Mouse (Mus musculus) embryonic facial prominence, embryonic 13.5 days (tissue): ENCODE results near the gene Wdr3. TPM values are rescaled to one million over a fixed set of nuclear protein-coding genes. Genes with fewer than 3 reads are reported as not detected.

ENCODE experiments used
- ATAC-seq: fragments of 200-750 bp; cut with Nextera tagmentation; 2 replicates; pipeline ENCODE4 v1.8.0; 2017; ENCODE audit warnings: low read depth; ENCODE audit not compliant: insufficient number of reproducible peaks, insufficient read depth, low FRiP score, low TSS enrichment
- H3K27ac ChIP-seq: fragments of 300-500 bp; sonication (generic); 2 replicates; pipeline ENCODE4 v1.5.1; 2015; ENCODE audit warnings: moderate library complexity, mild to moderate bottlenecking, inconsistent platforms
- H3K27me3 ChIP-seq: fragments of 300-500 bp; sonication (generic); 2 replicates; pipeline ENCODE4 v1.6.1; 2015; ENCODE audit warnings: mild to moderate bottlenecking, inconsistent platforms
- H3K36me3 ChIP-seq: fragments of 300-500 bp; sonication (generic); 2 replicates; pipeline ENCODE4 v1.6.1; 2015; ENCODE audit warnings: mild to moderate bottlenecking, inconsistent platforms
- H3K4me1 ChIP-seq: fragments of 300-500 bp; sonication (generic); 2 replicates; pipeline ENCODE4 v1.6.1; 2015; ENCODE audit warnings: inconsistent platforms
- H3K4me2 ChIP-seq: fragments of 300-500 bp; sonication (generic); 2 replicates; pipeline ENCODE4 v1.6.1; 2015; ENCODE audit warnings: moderate library complexity, mild to moderate bottlenecking, inconsistent platforms
- H3K4me3 ChIP-seq: fragments of 300-500 bp; sonication (generic); 2 replicates; pipeline ENCODE4 v1.5.1; 2015; ENCODE audit warnings: mild to moderate bottlenecking, inconsistent platforms
- H3K9ac ChIP-seq: fragments of 300-500 bp; sonication (generic); 2 replicates; pipeline ENCODE4 v1.6.1; 2015; ENCODE audit warnings: mild to moderate bottlenecking, inconsistent platforms
- H3K9me3 ChIP-seq: fragments of 300-500 bp; sonication (generic); 2 replicates; pipeline ENCODE4 v1.6.1; 2016; ENCODE audit warnings: inconsistent platforms
- WGBS: fragments of 180-500 bp; shearing (Covaris S2); methylation state at CpG from one replicate; pipeline ENCODE4 v1.1.7; 2015; ENCODE audit warnings: mixed read lengths; 5-methylcytosine and 5-hydroxymethylcytosine counted together
- polyA plus RNA-seq: library from polyadenylated mRNA; unstranded; fragments of >200 nt; fragmentation: Nextera tagmentation; extraction: Ambion mirVana; gene quantifications from 2 replicates; pipeline ENCODE4 v1.2.1, GENCODE M21; 2015

The Wdr3 gene
- 43.7 and 51.2 TPM in 2 replicates for polyA plus RNA-seq

DNA sequence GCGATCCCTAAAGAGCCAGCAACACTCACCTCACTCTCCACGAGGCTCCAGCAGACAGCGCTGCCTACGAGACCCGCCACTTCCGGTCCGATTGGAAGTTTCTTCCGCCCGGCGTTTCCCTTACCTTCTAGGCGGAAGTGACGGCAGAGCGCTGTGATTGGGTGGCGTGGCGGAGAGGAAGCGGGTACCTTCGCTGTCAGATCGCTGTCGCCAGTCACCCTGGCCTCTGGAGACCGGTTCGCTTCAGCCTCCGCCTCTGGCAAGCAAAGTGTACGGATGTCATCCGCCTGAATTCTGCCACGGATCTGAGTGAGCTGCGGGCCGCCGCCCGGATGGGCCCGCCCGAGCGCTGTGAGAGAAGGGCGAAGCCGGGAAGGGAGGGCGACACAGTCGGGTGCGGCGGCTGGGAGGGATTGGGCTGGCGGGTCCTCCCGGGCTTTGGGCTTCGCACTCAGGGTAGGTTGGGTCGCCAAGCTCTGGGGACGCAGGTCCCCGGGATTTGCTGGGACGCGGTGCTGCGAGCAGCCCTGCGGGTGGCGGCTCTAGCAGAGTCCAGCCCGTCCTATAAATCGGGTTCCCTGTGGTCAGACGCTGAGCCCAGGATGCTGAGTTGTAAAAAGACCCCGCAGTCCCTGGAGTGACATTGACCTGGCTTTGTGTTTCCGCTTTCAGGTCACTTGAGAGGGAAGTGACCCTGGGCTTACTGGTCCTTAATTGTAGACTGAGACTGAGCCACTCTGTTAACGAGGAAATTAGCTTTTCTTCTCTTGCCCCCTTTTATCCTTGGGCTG, at the start of gene Wdr3, which contains the start of gene Gdap2:
Wdr3 (minus strand) TSS at position 93 of the 791 bp plus-strand sequence.
Gdap2 (plus strand) TSS at position 67 of the 791 bp plus-strand sequence.
- Histone ChIP-seq H3K27ac (peak within 1 kb of the TSS; percentile 78), H3K9me3 (no peaks in the 10 kb centered on the region), H3K27me3 (no peaks in the 10 kb centered on the region), H3K4me3 (peak within 1 kb of the TSS; percentile 91), H3K9ac (peak within 1 kb of the TSS; percentile 87), H3K36me3 (peaks cover 19% of the 10 kb centered on the region), H3K4me1 (peaks cover 18% of the 10 kb centered on the region), H3K4me2 (peak within 1 kb of the TSS; percentile 86)
- peak; percentile 96 for ATAC-seq
- under 1% methylated on average over 55 of the region's 55 CpGs for WGBS

DNA sequence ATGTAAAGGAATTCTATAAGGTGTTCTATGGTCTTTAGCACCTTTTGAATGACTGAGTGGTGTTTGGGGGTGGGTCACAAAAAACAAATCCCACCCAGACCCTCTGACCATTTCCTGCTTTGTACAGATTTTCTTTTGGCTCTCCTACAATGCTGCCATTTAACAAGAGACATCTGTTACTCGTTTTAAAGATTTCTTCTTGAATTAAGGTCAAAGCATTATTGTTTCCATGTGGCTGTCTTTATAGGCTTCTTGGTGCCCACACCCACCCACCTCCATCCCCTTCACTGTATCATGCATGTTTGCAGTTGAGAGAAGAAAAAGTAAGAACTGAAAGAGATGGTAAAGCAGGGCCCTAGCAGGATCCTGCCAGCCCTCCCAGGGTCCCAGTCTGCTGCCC, 44.8 kb upstream of the Wdr3 start:
- WGBS = 18% methylated on average over 1 of the region's 1 CpGs
- no peak overlapping the region for H3K4me2 ChIP-seq
- H3K9me3 ChIP-seq = no peaks in the 10 kb centered on the region
- no peak for ATAC-seq
- H3K27ac ChIP-seq = peak overlapping the region; percentile 28; the same call in 1 of the 2 replicates
- peaks cover 25% of the 10 kb centered on the region for H3K36me3 ChIP-seq
- H3K4me1 ChIP-seq = peaks cover 8% of the 10 kb centered on the region; the same call in 1 of the 2 replicates
- no peaks in the 10 kb centered on the region for H3K27me3 ChIP-seq
- H3K9ac ChIP-seq = no peak overlapping the region
- no peak overlapping the region for H3K4me3 ChIP-seq

GRCm38 (mm10) chr3:100201554-100201953, 39.3 kb upstream of the Wdr3 start:
- 94% methylated on average over 7 of the region's 7 CpGs for WGBS

DNA sequence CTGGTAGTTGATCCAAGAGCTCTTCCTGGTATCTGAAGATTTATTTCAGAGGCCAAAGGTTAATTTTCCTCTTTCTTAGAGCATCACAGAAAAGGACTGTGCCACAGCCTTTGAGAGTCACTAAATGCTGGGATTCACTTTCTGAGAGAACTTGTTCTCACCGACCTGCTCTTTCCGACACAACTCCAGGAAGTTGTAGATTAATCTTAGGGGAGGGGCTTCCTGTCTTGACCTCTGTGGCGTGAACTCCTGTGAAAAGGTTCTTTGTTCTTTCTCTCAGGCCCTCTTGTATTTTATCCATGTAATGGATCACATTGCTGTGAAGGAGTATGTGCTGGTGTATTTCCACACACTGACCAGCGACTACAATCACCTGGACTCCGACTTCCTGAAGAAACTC, 32.0 kb upstream of the Wdr3 start:
- WGBS = 37% methylated on average over 5 of the region's 5 CpGs
- no peak for ATAC-seq

More at GRCm38 (mm10) chr3:100201554-100201953, 39.3 kb upstream of the Wdr3 start:
- Histone ChIP-seq H3K36me3 (peaks cover 52% of the 10 kb centered on the region), H3K4me1 (no peaks in the 10 kb centered on the region), H3K4me3 (no peak overlapping the region), H3K9me3 (no peaks in the 10 kb centered on the region), H3K27ac (no peak overlapping the region), H3K27me3 (no peaks in the 10 kb centered on the region), H3K4me2 (no peak overlapping the region), H3K9ac (no peak overlapping the region)
- no peak for ATAC-seq

DNA sequence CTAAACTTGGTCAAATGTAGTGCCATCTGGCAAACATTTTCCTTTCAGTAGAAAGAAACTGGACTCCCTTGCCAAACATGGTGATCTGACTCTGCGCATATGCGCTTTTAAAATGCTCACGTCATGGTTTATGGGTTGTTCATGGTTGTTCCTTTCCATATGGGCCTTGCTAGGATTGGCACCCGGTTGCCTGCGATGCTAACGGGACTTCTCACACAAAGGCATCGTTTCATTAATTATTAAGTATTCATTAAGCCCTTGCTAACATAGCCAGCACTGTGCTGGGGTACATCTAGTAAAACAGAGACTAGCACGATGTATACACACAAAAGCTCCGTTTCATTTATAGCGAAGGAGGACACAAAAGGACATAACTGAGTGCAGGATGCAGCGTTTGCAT, 27.7 kb upstream of the Wdr3 start:
- peaks cover 37% of the 10 kb centered on the region for H3K36me3 ChIP-seq
- no peak overlapping the region for H3K9ac ChIP-seq
- ATAC-seq = no peak
- no peaks in the 10 kb centered on the region for H3K27me3 ChIP-seq
- no peak overlapping the region for H3K4me3 ChIP-seq
- peaks cover 5% of the 10 kb centered on the region; the same call in 1 of the 2 replicates for H3K4me1 ChIP-seq
- WGBS = 82% methylated on average over 11 of the region's 11 CpGs
- H3K4me2 ChIP-seq = no peak overlapping the region
- H3K27ac ChIP-seq = no peak overlapping the region
- no peaks in the 10 kb centered on the region for H3K9me3 ChIP-seq

More for the DNA sequence above, 32.0 kb upstream of the Wdr3 start:
- H3K4me2 ChIP-seq = no peak overlapping the region
- peaks cover 42% of the 10 kb centered on the region for H3K36me3 ChIP-seq
- H3K4me3 ChIP-seq = no peak overlapping the region
- no peaks in the 10 kb centered on the region for H3K9me3 ChIP-seq
- H3K27me3 ChIP-seq = no peaks in the 10 kb centered on the region
- H3K9ac ChIP-seq = no peak overlapping the region
- H3K4me1 ChIP-seq = peaks cover 5% of the 10 kb centered on the region; the same call in 1 of the 2 replicates
- H3K27ac ChIP-seq = no peak overlapping the region

GRCm38 (mm10) chr3:100189444-100189843, 27.2 kb upstream of the Wdr3 start:
- no peak overlapping the region for H3K27ac ChIP-seq
- no peak overlapping the region for H3K4me2 ChIP-seq
- H3K9me3 ChIP-seq = no peaks in the 10 kb centered on the region
- H3K4me1 ChIP-seq = peaks cover 5% of the 10 kb centered on the region; the same call in 1 of the 2 replicates
- H3K9ac ChIP-seq = no peak overlapping the region
- ATAC-seq = no peak
- no peaks in the 10 kb centered on the region for H3K27me3 ChIP-seq
- no peak overlapping the region for H3K4me3 ChIP-seq
- WGBS = 26% methylated on average over 1 of the region's 1 CpGs
- H3K36me3 ChIP-seq = peaks cover 36% of the 10 kb centered on the region

DNA sequence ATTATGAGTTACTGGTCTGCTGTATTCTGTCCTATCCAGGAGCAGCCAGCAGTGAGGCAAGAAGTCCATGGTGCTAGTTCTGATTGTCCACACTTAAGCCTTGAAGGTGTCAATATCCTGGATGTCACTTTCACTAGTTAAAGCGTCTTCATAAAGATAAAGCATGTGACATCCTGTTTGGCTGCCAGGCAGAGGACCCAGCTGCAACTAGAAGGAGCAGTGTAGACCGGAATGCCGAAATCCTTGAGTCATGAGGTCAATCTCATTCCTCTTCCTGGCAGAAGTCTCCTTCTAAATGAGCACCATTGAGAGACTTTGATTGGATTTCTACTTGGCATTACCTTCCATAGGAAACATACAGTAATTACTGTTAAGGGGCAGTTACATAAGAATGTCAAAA, 18.3 kb upstream of the Wdr3 start:
- no peaks in the 10 kb centered on the region for H3K27me3 ChIP-seq
- no peaks in the 10 kb centered on the region for H3K9me3 ChIP-seq
- H3K9ac ChIP-seq = no peak overlapping the region
- no peak overlapping the region for H3K27ac ChIP-seq
- no peak for ATAC-seq
- H3K4me3 ChIP-seq = no peak overlapping the region
- peaks cover 27% of the 10 kb centered on the region for H3K36me3 ChIP-seq
- 79% methylated on average over 3 of the region's 3 CpGs for WGBS
- H3K4me2 ChIP-seq = no peak overlapping the region
- no peaks in the 10 kb centered on the region for H3K4me1 ChIP-seq

- 87% methylated on average over 2 of the region's 2 CpGs for WGBS
- Histone ChIP-seq H3K27me3 (no peaks in the 10 kb centered on the region), H3K4me2 (no peak overlapping the region), H3K4me3 (no peak overlapping the region), H3K4me1 (no peaks in the 10 kb centered on the region), H3K9ac (no peak overlapping the region), H3K9me3 (no peaks in the 10 kb centered on the region), H3K36me3 (peaks cover 44% of the 10 kb centered on the region), H3K27ac (no peak overlapping the region)
- ATAC-seq = no peak
Observed at GRCm38 (mm10) chr3:100176031-100176430, 13.8 kb upstream of the Wdr3 start.

GRCm38 (mm10) chr3:100164991-100165390, 2.8 kb upstream of the Wdr3 start:
- H3K27ac ChIP-seq = no peak overlapping the region
- no peaks in the 10 kb centered on the region for H3K27me3 ChIP-seq
- H3K9ac ChIP-seq = no peak overlapping the region
- no peak for ATAC-seq
- no peak overlapping the region for H3K4me3 ChIP-seq
- no peaks in the 10 kb centered on the region for H3K9me3 ChIP-seq
- peaks cover 18% of the 10 kb centered on the region for H3K4me1 ChIP-seq
- no peak overlapping the region for H3K4me2 ChIP-seq
- H3K36me3 ChIP-seq = 0 out of 2 replicates have a peak, but pooled peaks cover 4% of the 10 kb centered on the region

GRCm38 (mm10) chr3:100163556-100163955, 1.3 kb upstream of the Wdr3 start:
- no peaks in the 10 kb centered on the region for H3K27me3 ChIP-seq
- H3K9ac ChIP-seq = no peak overlapping the region
- no peaks in the 10 kb centered on the region for H3K9me3 ChIP-seq
- H3K36me3 ChIP-seq = peaks cover 15% of the 10 kb centered on the region
- ATAC-seq = no peak
- H3K4me1 ChIP-seq = peaks cover 18% of the 10 kb centered on the region
- no peak overlapping the region for H3K27ac ChIP-seq
- H3K4me3 ChIP-seq = no peak overlapping the region
- H3K4me2 ChIP-seq = peak overlapping the region; percentile 86; the same call in 1 of the 2 replicates
- 80% methylated on average over 2 of the region's 2 CpGs for WGBS

DNA sequence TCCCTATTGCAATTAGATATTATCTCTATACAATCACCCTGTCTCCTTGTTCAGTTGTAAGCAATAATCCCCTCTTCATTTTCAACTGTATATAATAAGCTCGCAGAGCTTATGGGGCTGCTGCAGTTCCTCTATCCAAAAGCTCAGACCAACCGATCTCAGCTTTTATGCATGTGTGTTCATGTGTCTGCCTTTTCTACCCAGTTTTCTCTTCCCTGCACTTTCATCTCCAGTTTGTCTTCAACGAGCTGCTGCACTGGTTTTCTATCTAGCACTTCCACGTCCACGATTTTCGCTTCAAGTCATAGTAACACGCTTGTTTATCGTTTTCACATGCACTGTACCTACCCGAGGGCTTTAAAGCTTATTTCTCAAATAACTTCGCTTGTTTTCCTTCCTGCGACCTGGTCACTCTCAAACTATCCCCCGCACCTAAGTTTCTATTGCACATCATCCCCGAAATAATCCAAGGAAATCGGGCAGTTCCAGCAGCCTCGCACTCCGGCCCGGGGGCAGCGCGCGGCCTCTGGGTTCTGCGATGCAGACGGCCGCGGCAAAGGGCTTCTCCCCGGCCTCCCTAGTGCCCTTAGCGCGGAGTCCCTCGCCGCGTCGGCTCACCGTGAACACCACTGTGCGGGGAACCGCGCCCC, 417 bp downstream of the Wdr3 start:
- Histone ChIP-seq H3K27ac (peak overlapping the region; percentile 78), H3K4me2 (peak overlapping the region; percentile 86), H3K9ac (peak overlapping the region; percentile 87), H3K9me3 (no peaks in the 10 kb centered on the region), H3K36me3 (peaks cover 26% of the 10 kb centered on the region), H3K4me3 (peak overlapping the region; percentile 91), H3K27me3 (no peaks in the 10 kb centered on the region), H3K4me1 (peaks cover 18% of the 10 kb centered on the region)
- under 1% methylated on average over 35 of the region's 35 CpGs for WGBS
- ATAC-seq = no peak
